Mouse (Mus musculus): Measurements from ENCODE around the gene Napsa.

The Napsa gene

DNA sequence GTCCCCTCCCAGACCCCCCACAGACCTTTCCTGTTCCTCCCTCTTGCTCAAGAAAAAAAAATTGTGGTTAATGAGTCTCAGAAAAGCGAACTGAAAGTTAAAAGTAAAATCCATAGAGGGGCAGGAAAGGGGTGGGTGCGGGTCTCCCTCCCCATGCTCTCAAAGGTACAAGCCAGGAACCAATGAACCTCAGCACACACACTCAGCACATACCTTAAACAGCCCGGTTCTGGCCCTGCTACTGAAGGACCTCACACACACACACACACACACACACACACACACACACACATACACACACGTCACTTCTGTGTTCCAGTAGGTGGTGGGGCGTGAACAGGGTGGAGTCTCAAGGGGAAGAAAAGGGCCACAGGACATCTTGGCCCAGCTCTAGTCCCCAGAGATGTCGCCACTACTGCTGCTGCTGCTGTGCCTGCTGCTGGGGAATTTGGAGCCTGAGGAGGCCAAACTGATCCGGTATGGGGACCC lies at the start of gene Napsa:
Gene Napsa, plus strand, starts transcription at position 168 of the 489 bp plus-strand sequence.
- peak; percentile 79 to 81 for DNase-seq

DNA sequence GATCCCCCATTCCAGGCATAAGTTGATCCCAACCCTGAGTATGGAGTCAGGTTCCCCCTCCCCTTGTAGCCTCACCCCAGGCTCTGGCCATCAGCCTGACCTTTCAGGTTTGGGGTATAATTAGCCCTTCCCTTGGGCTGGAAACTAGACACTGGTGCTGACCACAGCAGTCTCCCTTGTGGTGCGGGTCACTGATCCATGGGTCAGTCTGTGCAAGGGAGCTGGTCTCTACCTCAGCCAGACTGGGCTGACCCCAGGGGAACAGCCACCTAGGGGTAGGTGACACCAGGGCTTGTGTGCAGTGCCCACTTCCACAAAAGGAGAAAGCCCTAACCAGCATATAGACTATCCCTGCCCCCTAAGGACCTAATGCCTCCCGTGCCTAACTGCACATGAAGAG lies 49.1 kb upstream of the Napsa start:
- DNase-seq, result no peak

DNA sequence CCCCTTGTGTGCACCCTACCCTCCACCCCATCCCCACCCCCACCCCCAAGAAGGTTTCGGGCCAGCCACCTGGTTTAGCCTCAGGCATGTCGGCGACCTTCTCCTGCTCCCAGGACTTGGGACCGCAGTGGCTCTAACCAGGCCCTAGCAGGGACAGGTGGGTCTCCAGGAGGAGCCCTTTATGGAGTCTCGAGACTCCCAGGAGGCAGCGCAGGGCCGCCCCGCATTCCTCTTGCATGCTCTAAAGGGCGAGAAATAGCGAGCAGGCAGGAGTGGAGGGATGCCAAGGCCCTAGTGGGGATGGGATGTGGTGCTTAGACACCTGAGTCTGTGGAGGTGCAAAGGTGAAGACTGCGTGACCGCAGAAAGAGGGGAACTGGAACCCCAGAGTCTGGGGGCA lies 47.7 kb upstream of the Napsa start, which contains the start of gene Mybpc2:
Gene Mybpc2, minus strand, starts transcription at position 155 of the 400 bp plus-strand sequence.
- peak; percentile 43 to 55 for DNase-seq

DNA sequence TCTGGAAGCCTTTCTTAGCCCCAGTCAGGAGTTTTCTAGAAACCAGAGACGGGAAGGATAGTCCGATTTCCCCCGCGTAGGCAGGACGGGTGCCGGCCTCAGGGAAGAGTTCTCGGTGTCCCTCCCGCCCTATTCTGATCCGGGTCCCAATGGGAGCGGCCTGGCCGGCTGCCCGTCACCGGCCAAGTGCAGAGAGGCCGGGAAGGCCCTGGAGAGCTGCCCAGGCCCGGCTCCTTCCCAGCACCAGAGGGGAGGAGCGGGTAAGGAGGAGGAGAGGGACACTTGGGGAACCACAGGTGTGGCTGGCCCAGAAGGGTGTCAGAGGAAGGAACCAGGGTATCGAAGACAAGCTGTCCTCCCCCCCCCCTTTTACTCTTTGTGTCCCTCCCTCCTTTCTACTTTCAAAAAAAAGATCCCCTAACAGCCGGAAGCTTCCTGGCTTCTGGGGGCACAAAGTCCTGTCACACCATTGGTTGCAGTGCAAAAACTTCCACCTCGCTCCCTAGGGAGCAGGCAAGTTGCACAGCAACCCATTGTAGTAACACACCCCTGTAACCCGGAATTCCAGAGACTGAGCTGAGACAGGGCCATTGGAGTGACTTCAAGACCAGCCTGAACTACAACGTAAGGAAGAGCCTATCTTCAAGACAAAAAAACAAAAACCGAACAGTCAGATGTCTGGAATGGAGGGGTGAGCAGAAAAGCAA lies 46.9 kb upstream of the Napsa start:
- DNase-seq, result peak; percentile 90 to 93

DNA sequence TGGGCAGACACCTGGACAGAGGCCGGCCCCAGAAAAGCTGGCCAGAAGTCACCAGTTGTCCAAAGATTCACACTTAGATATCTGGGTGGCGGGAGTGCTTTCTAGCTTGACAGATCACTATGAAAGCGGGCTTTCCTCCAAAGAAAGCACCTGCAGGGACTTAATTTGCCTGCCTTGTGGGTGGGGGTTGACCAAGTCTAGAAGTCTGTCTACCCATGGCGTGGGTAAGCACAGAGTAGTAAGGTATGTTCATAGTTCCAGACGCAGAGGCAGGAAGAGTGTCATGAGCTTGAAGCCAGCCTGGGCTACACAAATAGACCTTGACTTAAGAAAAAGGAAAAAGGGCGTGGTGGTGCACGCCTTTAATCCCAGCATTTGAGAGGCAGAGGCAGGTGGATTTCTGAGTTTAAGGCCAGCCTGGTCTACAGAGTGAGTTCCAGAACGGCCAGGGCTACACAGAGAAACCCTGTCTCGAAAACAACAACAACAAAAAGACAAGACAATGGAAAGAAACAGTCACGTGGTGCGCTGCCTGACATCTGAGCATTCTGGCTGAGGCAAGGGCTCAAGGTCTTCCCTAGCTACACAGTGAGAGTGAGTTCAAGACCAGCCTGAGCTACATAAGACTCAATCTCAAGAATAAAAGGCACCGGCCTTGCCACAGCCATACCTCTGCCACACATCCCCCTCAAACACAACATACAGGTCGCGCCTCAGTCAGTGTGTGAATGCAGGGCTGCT lies 45.6 kb upstream of the Napsa start:
- no peak for DNase-seq

DNA sequence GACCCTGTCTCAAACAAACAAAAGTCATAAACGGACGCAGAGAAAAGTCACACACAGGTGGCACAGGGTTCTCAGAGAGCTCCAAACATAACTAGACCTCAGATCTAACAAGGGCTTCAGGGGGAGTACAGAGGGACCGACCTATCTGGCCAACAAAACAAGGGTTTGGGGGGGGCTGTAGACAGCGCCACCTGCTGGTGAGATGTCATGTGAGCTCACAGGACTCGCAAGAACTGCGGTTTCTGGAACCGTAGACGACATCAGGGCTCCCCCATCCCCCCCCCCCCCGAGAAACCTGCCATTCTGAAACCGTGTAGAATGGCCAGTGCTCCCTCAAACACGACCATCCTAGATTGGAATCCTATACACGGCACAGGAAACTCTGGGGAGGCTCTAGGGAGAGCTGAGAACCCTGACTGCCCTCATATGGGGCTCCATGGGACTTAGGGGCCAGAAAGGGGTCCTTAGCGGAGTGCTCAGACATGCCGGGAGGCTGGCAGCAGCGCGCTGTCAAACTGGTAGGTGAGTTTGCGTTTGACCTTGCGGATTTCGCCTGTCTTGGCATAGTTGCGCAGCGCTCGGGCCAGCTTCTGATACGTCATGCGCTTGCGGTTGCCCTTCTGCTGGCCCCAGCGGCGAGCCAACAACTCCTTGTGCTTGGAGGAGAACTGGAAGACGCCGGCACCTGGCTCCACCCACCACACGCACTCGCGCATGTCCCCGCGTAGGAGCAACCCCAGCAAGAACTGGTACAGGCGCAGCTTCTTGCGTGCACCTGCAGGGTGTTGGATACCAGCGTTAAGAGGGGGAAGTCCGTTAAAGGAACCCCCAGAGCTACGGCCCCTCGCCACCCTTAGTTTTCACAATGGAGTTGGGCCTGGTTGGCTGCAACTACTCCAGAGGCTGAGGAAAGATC lies 44.4 kb upstream of the Napsa start:
- DNase-seq, result peak; percentile 88 to 92

DNA sequence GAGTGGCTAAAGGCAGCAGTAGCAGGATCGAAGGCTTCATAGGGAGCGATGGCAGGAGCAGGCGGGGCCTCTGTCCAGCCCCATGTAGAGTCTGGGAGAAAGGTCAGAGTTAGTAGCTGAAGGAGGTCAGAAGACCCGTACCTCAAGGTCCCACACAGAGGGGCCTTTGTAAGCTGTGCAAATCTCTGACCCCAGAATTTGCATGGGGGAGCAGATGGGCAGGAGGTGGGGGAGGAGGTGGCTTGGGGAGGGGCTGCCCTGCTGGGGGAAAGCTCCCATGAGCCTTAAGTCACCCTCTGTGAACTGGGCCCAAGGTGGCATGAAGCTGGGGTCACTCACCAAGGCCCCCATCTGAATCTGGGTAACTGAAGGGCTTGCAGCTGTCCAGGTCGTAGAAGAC lies 42.7 kb upstream of the Napsa start:
- no peak for DNase-seq

DNA sequence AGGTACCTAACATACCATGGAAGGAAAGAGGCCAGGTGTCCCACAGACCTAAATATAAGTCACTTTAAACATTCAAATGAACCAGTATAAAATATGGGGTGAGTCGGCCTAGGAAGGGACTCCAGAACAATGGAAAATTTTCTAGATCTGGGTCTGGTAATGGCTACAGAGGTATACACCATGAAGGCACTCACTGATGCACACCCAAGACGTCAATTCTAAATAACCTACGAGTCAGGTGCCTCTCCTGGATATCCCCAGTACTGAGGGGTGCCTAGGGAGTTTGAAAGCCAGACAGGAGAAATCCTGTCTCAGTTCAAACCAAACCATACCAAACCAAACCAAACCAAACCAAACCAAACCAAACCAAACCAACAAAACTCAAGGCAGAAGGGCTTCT lies 41.7 kb upstream of the Napsa start:
- DNase-seq, result no peak

DNA sequence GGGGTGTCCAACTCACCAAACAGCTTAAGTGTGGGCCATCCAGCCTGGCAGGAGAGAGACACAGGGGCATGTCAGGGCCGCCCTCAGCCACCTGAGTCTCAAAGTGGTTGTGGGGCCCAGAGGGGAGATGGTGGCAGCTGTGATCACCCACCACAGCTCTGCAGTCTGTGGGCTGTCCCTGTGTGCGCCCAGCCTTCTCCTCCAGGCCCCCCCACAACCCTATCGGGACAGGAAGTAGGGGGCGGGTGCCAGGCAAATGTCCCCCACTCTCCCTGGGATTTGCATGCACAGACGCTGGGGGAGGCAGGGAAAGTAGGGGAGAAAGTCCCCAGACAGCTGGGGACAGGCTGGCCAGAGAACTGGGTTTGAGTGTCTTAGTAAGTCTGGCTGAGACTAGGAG lies 41.0 kb upstream of the Napsa start:
- no peak for DNase-seq

DNA sequence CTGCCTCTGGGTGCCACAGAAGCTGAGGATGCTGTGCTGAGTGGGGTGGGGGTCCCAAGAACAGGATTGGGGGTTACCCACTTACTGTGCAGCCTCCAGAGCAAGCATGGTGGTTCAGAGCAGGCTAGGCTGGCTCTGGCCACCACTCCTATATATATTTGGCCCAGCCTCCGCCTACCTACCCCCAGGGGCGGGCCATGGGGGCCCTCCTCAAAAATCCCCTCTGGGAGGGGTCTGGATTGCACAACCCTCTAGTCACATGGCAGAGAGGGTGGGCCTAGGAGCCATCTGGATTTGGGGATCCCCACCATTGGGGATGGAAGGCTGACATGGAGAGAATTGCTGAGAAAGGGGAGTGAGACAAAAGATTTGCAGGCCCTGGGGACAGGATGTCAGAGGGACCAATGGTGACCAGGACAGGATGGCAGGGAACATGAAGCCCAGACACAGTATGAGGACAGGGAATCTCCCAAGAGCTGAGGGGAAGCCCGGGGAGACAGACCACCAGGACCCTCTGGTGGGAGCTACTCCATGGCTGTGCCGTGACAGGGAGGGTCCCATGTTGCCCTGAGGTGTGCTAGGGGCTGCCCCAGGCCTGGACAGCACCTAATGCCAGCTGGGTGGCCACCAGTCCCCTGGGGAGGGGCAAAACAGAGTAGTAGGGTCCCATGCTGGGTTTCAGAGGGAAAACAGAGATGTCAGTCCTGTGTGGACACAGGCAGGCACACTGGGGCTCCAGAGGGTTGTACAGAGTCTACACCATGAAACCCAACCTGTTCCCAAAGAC lies 40.0 kb upstream of the Napsa start, which contains the start of gene Spib:
Gene Spib, minus strand, starts transcription at position 126 of the 787 bp plus-strand sequence.
- DNase-seq, result no peak

DNA sequence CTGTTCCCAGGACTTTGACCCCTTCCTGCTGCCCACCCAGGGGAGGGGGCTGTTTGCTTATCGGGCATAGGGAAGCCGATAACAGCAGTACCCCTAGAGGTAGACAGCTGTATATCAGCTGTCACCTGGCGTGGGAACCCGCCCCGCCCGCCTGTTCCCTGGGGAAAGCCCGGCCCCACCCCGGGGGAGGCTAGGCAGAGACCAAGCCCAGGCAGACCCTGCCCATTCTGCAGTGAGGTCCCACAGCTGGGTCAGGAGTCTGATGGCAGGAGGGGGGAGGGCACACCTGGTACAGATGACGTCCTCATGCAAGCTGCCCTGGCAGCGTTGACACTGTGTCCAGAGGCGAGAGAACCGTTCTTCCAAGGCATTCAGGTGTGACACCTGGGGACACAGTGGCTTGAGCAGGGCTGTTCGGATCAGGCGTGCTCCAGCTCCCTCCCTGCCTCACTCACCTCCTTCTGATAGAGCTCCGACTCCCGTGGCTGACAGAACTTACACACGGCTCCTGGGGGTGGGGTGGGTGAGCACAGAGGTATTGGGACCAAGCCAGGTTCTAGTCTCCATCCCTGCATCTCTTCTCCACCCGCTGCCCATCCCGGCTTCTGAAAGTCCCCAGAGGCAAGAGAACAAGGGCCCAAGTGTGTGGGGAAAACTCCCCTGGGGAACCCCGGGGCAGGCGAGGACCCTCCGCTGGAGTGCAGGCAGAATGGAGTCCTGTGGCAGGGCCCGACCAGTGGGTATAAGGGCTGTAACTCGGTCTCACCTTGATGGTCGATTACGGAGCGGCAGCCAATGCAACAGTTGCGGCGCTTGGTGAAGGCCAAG lies 39.0 kb upstream of the Napsa start:
- DNase-seq, result no peak

DNA sequence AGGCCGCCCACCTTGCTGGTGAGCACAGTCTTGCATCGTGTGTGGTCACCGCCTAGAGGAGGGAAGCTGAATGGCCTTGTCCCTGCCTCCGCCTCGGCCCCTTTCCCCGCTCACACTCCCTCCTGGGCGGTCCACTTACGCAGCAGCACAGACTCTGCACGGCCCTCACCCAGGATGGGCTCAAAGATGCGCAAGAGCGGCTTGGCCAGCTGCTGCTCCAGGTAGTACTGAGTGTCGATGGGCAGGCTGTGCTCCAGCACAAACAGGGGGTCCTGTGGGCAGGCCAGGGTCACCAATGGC lies 38.5 kb upstream of the Napsa start:
- DNase-seq, result no peak

DNA sequence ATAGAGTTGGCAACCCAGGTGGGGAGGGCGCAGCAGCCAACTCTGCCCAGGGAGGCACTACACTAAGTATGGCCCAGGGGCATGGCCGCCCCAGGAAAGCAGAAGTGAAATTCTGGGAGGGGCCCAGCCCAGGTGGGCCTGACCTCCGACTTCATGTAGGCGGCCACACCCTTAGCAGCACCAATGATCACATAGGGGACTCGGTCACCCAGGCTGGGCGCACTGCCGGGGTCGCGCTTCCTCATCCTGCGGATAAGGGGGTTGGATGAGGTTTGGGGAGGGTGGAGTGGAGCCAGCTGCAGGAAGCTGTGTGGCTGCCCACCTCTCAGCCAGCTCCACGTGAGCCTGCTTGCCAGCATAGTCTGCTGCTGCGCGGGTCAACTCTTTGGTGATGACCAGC lies 37.9 kb upstream of the Napsa start:
- DNase-seq, result peak in 1 of 2 experiments; percentile 49

DNA sequence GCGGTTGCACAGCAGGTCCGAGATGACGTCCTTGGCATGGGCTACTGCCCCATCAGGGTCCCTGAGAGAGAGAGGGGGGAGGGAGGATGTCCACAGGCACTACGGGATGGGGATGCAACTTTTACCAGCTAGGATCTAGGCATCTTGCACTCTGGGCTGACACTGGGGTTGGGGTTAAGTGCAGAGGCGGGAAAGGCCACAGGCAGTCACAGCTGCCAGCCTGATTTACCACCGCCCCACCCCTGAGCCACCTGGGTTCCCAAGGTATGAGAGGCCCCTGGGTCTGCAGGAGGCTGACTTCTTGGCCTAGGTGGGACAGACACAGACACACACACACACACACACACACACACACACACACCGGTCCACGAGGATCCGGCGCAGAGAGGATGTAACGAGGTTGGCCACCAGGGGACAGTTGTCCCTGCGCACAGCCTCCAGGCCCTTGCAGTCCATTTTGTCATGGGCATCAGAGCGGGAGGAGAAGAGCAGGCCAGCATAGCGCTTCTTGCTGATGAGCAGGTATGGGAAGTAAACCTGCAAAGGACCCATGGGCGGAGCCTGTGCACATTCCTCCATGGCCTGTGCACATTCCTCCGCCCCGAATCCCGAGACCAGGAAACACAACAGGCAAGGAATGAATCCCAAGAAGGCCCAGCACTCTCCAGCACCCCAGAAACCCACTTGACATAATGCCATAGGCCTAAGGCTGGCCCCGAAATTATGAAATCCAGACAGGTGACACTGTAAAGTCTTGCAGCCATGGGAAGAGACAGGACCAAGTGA lies 37.3 kb upstream of the Napsa start:
- no peak for DNase-seq

DNA sequence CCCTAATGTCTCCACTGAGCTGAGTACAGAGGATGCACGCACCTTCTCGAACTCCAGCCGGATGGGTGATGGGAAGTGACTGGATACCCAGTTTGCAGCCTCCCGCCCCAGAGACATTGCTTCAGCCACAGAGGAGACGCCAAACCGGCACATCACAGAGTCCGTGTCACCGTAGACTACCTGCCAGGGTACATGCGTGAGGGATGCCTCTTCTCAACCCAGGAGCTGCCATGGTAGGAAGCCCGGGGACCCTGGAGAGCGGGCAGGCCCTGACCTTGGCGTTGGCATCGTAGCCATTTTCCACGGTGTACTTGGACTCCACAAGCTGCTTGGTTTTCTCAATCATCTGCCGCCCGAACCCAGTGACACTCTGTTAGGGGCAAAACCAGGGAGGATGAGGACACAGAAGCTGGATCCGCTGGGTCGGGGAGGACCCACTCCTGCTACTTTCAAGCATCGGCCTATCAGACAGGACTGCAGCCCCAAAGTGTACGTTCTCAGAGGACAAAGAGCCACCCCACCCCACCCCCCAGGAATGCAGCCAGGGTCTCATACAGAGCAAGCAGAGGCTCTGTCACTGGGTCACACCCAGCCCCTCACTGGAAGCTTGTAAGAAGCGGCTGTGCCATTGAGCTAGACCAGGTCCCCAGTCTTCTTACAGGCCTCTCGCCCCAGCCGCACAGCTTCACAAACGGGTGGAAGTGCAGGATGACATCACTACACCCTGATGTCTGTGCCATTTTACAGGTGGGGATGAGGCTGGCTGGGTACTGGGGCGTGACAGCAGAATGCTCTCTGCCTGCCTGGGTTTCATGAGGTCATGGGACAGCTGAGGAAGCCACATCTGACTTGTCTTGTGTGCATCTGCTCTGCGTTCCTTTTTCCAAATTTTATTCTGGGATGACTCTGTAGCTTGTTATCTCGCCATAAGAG lies 36.3 kb upstream of the Napsa start:
- no peak for DNase-seq

DNA sequence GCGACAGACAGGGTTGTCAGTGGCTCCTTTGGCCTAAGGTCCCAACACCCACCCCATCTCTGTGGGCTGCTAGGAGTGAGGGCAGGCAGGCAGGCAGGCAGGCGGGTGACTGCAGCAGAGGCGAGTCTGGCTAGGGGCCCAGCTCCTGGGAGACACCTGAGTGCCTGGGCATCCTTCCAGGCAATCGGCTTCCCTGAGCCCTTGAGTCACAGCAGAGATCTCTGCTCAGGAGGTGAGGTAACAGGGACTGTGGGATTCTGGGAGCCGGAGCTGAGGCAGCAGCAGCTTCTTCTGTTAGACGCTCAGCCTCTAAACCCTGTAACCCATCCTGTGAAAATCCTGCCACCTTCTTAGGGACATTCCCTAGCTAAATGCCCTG lies 35.6 kb upstream of the Napsa start:
- peak; percentile 76 to 85 for DNase-seq

DNA sequence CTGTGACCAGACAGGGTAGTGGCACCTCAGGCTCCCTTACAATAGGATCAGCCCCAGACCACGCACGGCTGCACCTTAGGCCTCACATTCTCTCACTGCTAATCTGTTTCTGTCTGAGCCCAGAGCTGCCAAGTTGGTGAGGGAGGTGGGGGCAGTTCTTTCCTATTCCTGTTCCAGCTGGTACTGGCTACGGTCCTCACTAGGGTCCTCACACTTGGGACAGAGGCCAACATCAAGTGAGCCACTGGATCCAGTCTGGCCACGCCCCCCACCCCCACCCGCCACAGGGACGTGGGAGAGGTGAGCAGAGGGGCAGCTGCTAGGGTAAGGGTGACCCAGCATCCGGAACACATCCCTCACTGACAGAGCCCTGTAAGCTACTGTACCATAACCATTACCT lies 35.2 kb upstream of the Napsa start:
- DNase-seq, result no peak

DNA sequence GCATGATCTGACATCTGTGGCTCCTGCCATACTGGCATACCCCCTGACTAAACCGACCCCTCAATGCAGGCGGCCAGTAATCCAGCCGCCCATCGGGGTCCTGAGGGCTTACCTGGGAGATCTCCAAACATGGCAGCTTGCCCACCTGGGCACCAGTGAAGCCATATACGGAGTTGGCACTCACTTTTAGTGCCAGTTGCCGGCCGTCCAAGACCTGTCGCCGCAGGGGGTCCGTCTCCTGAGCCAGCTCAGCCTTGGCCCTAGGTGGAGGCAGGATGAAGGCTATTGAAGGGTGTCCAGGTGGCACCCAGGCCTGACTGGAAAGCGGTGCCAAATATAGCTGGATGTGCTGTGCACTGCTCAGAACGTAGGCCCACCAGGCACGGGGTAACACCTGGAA lies 34.7 kb upstream of the Napsa start:
- no peak for DNase-seq
